Mouse (Mus musculus) small intestine, adult 2 months (tissue): ENCODE results near the gene Inhbe. TPM values are rescaled to one million over a fixed set of nuclear protein-coding genes. Genes with fewer than 3 reads are reported as not detected.

Source experiments
- H3K27ac ChIP-seq: fragments of 200-500 bp; 2 replicates; pipeline ENCODE4 v1.5.1; 2012; ENCODE audit warnings: low read depth, low read length, control low read depth, inconsistent platforms; ENCODE audit not compliant: insufficient read depth
- H3K27me3 ChIP-seq: fragments of 200-500 bp; 2 replicates; pipeline ENCODE4 v1.6.1; 2012; ENCODE audit warnings: mild to moderate bottlenecking, moderate library complexity, low read length, inconsistent platforms; ENCODE audit not compliant: control insufficient read depth, insufficient read depth
- H3K36me3 ChIP-seq: fragments of 200-500 bp; 2 replicates; pipeline ENCODE4 v1.6.1; 2012; ENCODE audit warnings: mild to moderate bottlenecking, low read length, control low read depth, inconsistent platforms; ENCODE audit not compliant: control insufficient read depth, insufficient read depth
- H3K4me1 ChIP-seq: fragments of 200-500 bp; 2 replicates; pipeline ENCODE4 v1.6.1; 2012; ENCODE audit warnings: low read length, inconsistent platforms, mixed read lengths; ENCODE audit not compliant: control insufficient read depth, insufficient read depth, insufficient read length
- H3K4me3 ChIP-seq: fragments of 200-500 bp; 2 replicates; pipeline ENCODE4 v1.5.1; 2012; ENCODE audit warnings: low read depth, mild to moderate bottlenecking, control low read depth, inconsistent platforms, low read length, moderate library complexity
- CTCF ChIP-seq: fragments of 200-500 bp; IDR thresholded peaks from 2 replicates; pipeline ENCODE4 v1.5.1; 2012; ENCODE audit warnings: low read depth, mild to moderate bottlenecking, control low read depth, inconsistent platforms, low read length, moderate library complexity, mixed read lengths; ENCODE audit not compliant: insufficient replicate concordance, insufficient read length; ENCODE audit errors: extremely low read depth
- POLR2A ChIP-seq: fragments of 200-500 bp; IDR thresholded peaks from 2 replicates; pipeline ENCODE4 v1.6.1; 2012; ENCODE audit warnings: low read depth, mild to moderate bottlenecking, control low read depth, inconsistent platforms, low read length, moderate library complexity
- WGBS: fragments of 180-500 bp; shearing (Covaris S2); methylation state at CpG from one replicate; pipeline ENCODE4 v1.1.7; 2018; 5-methylcytosine and 5-hydroxymethylcytosine counted together
- polyA plus RNA-seq: library from polyadenylated mRNA; depleted of rRNA; stranded (reverse); fragments of >200 nt; gene quantifications from 2 replicates; pipeline ENCODE4 v1.2.3, GENCODE M21; 2012

Gene Inhbe
- polyA plus RNA-seq, 1 experiment, result not detected

DNA sequence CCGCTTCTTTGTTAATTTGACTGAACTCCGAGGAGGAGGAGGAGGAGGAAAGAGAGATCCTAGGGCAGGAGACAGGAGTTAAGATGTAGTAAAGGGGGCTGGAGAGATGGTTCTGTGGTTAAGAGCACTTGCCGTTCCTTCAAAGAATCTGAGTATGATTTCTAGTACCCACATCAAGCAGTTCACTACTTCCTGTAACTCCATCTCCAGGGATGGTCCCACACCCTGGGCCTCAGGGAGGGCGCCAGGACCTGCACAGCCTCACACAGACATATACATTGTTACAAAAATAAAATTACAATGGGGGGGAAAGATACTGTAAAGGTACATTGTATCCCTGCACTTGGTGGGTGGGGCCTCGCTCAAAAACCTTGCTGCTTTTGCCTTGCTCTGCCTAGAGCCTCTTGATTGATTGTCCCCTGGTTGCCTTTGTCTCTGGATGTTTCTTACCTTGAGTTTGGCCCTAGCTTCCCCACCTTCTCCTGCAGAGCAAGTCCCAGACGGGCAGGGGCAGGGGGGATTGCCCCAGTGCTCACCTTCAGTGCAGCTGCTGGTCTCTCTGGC, 16.6 kb downstream of the Inhbe start:
- Histone ChIP-seq H3K4me1 (peaks cover 8% of the 10 kb centered on the region), H3K36me3 (no peaks in the 10 kb centered on the region), H3K4me3 (no peak overlapping the region), H3K27me3 (peaks cover 32% of the 10 kb centered on the region), H3K27ac (no peak overlapping the region)
- TF ChIP-seq POLR2A (no peak), CTCF (no peak)
- WGBS, result 74% methylated on average over 6 of the region's 6 CpGs

DNA sequence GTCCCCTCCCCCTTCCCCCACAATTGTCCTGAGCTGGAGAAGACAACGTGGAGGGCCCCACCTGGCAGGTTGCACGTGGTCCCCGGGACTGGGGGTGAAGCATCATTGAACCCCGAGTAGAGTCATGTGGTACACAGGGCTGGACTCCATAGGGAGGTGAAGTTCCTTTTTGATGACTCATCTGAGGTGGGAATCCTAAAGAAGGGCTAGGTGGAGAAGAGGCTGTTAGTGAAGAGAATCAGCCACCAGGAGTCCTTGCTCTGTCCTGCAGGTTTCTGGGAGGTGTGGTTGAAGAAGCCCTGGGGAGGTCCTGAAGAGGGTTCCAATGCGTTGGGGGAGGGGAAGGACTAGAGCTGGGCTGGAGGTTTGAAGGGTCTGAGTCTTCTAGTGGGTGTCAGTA, 17.3 kb downstream of the Inhbe start:
- Histone ChIP-seq H3K27me3 (peaks cover 33% of the 10 kb centered on the region), H3K4me1 (peaks cover 5% of the 10 kb centered on the region)
- 41% methylated on average over 5 of the region's 5 CpGs for WGBS

DNA sequence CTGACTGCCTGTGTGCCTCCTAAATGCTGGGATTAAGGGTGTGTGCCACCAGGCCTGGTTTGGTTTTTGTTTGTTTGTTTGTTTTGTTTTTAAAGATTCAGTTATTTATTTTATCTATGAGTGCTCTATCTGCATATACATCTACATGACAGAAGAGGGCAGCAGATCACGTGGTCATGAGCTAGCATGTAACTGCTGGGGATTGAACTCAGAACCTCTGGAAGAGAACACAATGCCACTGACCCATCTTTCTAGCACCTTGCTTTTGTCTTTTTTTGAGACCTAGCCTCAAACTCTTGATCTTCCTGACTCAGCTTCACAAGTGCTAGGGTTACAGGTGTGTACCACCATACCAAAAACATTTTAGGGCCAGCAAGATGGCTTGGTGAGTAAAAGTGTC, 18.9 kb downstream of the Inhbe start:
- peaks cover 3% of the 10 kb centered on the region for H3K4me1 ChIP-seq
- H3K27me3 ChIP-seq, result peaks cover 20% of the 10 kb centered on the region
- no peaks in the 10 kb centered on the region for H3K36me3 ChIP-seq
- 29% methylated on average over 1 of the region's 1 CpGs for WGBS
- no peak overlapping the region for H3K4me3 ChIP-seq
- TF ChIP-seq POLR2A (no peak), CTCF (no peak)
- H3K27ac ChIP-seq, result no peak overlapping the region

More for the DNA sequence above, 17.3 kb downstream of the Inhbe start:
- H3K4me3 ChIP-seq, result no peak overlapping the region
- H3K36me3 ChIP-seq, result no peaks in the 10 kb centered on the region
- no peak overlapping the region for H3K27ac ChIP-seq
- TF ChIP-seq POLR2A (no peak), CTCF (no peak)

- Histone ChIP-seq H3K4me1 (no peaks in the 10 kb centered on the region), H3K27ac (no peak overlapping the region), H3K36me3 (peaks cover 3% of the 10 kb centered on the region; the same call in 1 of the 2 replicates), H3K4me3 (no peak overlapping the region), H3K27me3 (peaks cover 9% of the 10 kb centered on the region; the same call in 1 of the 2 replicates)
- TF ChIP-seq POLR2A (no peak), CTCF (peak; percentile 41; the same call in 1 of the 2 replicates)
- 61% methylated on average over 5 of the region's 5 CpGs for WGBS
Measured at GRCm38 (mm10) chr10:127333152-127333551, 21.1 kb downstream of the Inhbe start.

DNA sequence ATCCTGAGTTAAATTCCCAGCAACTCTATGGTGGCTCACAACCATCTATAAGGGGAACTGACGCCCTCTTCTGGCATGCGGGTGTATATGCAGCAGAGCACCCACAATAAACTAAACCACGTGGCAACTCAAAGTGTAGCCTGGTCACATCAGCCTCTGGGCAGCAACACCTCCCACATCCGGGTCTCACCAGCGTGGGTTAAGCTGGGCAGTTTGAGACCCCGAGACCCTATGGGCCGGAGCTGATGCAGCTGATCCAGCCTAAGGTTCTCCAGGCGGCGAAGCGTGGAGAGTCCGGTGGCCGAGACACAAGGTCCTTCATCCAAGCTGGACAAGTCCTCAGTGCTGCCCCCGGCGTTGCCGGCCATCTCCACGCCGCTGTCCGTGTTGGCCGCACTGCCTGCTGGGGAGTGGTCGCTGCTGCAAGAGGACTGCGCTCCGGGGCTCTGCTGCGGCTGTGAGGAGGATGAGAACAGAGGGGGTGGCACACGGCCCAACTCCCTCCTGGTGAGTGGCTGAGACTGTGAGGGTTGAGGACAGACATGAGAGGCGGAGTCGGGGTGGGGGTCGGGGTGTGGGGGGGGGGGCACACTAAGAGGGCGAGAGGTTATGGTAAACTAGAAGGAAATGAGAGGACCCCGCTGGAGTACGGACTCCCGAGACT, 21.9 kb downstream of the Inhbe start:
- 42% methylated on average over 31 of the region's 31 CpGs for WGBS
- H3K27ac ChIP-seq, result no peak overlapping the region

DNA sequence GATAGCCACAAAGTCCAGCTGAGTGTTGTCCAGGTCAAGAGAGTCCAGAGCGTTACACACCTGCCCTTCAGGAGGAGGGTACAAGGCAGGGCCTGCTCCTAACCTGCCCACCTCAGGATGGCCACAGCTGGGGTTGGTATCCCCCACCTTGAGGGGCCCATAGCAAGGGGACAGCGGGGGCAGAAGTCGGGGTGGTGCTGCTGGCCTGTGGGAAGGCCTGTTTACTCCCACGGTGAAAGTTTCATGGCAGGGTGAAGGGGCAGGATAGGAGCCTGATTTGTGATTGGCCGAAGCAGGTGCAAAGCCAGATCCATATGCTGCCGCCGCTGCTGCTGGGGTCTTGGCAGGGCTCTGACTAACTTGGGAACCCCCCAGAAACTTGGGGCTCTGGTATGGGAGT, 24.0 kb downstream of the Inhbe start:
- WGBS, result 65% methylated on average over 7 of the region's 7 CpGs
- Histone ChIP-seq H3K27me3 (peaks cover 23% of the 10 kb centered on the region; the same call in 1 of the 2 replicates), H3K27ac (no peak overlapping the region), H3K4me1 (peaks cover 13% of the 10 kb centered on the region), H3K4me3 (no peak overlapping the region), H3K36me3 (peaks cover 3% of the 10 kb centered on the region; the same call in 1 of the 2 replicates)
- TF ChIP-seq CTCF (no peak), POLR2A (no peak)

More for the DNA sequence above, 21.9 kb downstream of the Inhbe start:
- TF ChIP-seq CTCF, result peak; percentile 7; the same call in 1 of the 2 replicates
- TF ChIP-seq POLR2A, result no peak
- peaks cover 3% of the 10 kb centered on the region; the same call in 1 of the 2 replicates for H3K36me3 ChIP-seq
- peaks cover 10% of the 10 kb centered on the region for H3K27me3 ChIP-seq
- no peak overlapping the region for H3K4me3 ChIP-seq
- no peaks in the 10 kb centered on the region for H3K4me1 ChIP-seq

- Histone ChIP-seq H3K4me1 (peaks cover 15% of the 10 kb centered on the region), H3K4me3 (no peak overlapping the region), H3K27ac (no peak overlapping the region), H3K27me3 (peaks cover 23% of the 10 kb centered on the region; the same call in 1 of the 2 replicates), H3K36me3 (peaks cover 3% of the 10 kb centered on the region; the same call in 1 of the 2 replicates)
- WGBS, result 66% methylated on average over 18 of the region's 18 CpGs
- TF ChIP-seq POLR2A, result no peak
- no peak for TF ChIP-seq CTCF
Measured at GRCm38 (mm10) chr10:127327461-127328145, 26.6 kb downstream of the Inhbe start.
